Mouse (Mus musculus): ENCODE results near the gene Smbd1.

Gene Smbd1

DNA sequence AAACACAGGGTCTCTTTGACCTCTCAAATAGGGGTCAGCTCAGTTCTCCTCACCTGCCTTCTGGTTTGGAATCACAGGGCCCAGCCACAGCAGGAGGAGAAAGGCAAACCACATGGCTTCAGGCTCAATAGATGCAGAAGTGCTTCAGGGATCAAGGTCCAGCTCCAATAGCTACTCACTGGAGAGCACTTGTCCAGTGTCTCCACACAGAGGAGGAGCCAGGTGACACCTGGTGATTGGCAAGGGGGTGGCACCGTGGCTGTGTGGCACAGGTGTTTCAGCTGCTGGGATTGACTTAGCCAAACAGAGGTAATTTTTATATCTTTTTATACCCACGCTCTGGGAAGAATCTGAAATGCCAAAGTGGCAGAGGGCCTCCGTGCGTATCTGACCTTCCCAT lies at the start of gene Smbd1:
Smbd1 (minus strand) TSS at position 157 of the 400 bp plus-strand sequence.
- DNase-seq (ENCODE audit: low read depth, low spot score), result no peak

GRCm38 (mm10) chr16:32858771-32859636 lies 48.7 kb upstream of the Smbd1 start:
- DNase-seq (ENCODE audit: low read depth, low spot score), result no peak

GRCm38 (mm10) chr16:32858356-32858755 lies 48.1 kb upstream of the Smbd1 start:
- no peak for DNase-seq (ENCODE audit: low read depth, low spot score)

DNA sequence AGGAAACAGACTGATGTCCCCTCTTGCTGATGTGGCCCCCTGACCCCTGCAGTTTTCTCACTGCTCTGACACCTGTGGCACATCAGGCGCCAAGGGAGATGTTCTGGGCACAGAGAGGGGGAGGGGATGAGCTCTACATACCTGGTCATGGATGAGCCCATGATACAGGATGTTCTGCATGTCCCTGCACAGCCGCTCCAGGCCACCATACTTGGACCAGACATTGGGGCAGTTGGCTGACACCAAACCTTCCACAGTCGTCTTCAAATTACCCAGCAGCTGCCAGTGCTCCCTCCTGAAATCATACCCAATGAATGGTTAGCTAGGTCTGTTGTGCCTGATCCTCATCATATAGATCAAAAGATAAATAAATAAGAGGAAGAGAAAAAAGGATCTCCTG lies 46.5 kb upstream of the Smbd1 start:
- no peak for DNase-seq (ENCODE audit: low read depth, low spot score)

DNA sequence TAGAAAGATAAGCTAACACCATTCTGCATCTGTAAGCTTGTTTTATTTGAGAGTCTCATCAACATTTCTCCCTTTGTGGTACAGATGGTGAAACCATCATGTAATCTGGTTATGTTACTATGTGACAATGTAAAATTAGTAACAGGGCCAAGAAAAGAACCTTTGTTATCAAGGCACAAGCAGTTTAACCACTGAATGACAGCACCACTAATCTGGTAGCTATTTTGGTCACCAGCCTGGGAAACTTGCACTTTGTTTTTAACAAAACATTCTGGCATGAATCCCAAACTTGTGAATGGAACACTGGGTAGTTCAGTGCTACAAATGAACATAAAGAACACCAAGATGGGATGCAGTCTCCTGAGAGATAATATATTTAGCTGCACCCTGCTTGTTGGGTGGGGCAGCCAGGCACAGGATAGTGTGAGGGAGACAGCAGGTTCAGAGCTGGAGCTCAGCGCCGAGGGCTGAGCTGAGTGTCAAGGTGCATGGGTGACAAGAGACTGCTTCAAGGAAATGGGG lies 43.8 kb upstream of the Smbd1 start:
- no peak for DNase-seq (ENCODE audit: low read depth, low spot score)

- no peak for DNase-seq (ENCODE audit: low read depth, low spot score)
Observed at GRCm38 (mm10) chr16:32853492-32854049, 43.3 kb upstream of the Smbd1 start.

DNA sequence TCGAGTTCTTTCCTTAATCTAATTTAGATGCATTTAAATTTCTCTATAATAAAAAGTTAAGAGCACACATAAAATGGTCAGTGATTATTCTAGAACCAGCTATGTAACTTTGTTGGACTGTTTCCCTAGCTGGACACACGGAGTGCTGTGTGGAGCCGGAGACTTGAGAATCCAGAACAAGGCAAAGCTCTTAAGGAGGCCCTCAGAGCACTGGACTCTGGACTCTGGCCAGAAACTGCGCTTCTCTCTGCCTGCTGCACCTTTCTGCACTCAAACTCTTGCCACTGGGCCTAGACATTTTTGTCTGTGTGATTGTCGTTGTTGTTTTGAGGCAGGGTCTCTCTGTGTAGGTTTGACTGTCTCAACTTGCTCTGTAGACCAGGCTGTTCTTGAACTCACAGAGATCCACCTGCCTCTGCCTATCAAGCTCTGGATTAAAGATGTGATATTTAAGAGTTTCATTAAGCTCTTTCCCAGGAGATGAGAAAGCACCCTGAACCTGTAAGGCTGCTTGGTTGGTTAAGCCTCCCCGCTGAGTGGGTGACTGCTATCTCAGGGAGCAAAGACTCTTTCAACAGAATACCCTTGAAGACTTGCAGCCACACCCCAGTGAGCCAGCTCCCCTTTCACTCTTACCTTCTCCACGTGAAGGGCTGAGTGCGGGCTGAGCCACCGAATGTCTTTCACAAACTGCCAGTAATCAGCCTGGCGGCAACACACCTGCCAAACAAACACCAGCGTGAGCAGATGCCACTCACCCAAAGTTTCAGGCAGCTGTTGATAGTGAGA lies 39.0 kb upstream of the Smbd1 start:
- DNase-seq (ENCODE audit: low read depth, low spot score), result no peak

GRCm38 (mm10) chr16:32847103-32847502 lies 36.8 kb upstream of the Smbd1 start:
- DNase-seq (ENCODE audit: low read depth, low spot score), result no peak

- DNase-seq (ENCODE audit: low read depth, low spot score), result no peak
Observed at GRCm38 (mm10) chr16:32831501-32831900, 21.2 kb upstream of the Smbd1 start.

DNA sequence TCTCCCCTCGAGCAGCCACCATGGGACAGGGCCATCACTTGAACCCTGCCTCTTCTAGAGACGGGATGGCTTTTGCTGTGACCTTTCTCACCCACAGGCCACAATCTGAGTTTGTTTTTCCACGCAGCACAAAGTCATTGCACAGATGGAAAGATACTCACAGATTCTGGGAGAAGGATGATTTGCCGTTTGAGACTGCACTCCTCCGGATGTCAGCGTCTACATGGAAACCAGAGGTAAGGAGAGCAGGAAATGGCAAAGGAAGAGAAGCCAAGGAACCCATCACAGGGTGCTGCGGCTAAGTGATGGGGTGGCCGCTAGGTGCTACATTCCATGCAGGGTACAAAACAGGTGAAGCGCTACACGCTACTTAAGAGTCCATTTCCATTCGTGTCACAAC lies 18.8 kb upstream of the Smbd1 start:
- no peak for DNase-seq (ENCODE audit: low read depth, low spot score)

- DNase-seq (ENCODE audit: low read depth, low spot score), result no peak
Observed at GRCm38 (mm10) chr16:32826521-32826920, 16.2 kb upstream of the Smbd1 start.

DNA sequence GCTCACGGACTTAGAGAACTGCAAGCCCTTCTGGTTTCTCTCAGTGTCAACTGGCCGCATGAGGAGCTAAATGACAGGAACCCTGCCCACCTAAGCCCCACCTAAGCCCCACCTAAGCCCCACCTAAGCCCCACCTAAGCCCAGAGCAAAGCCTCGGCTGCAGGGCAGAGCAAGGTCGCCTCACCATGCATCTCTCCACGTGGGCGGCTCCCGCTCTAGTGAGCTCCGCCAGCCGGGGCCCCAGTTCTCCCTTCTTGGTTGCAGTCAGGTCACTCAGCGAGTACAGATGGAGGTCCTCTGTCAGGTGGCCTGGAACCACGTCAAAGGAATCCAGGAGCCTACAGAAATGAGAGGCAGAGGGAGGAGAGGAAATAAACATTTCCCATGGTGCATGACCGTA lies 15.1 kb upstream of the Smbd1 start:
- DNase-seq (ENCODE audit: low read depth, low spot score), result no peak

GRCm38 (mm10) chr16:32824061-32824460 lies 13.8 kb upstream of the Smbd1 start:
- no peak for DNase-seq (ENCODE audit: low read depth, low spot score)

GRCm38 (mm10) chr16:32823487-32823886 lies 13.2 kb upstream of the Smbd1 start:
- no peak for DNase-seq (ENCODE audit: low read depth, low spot score)

DNA sequence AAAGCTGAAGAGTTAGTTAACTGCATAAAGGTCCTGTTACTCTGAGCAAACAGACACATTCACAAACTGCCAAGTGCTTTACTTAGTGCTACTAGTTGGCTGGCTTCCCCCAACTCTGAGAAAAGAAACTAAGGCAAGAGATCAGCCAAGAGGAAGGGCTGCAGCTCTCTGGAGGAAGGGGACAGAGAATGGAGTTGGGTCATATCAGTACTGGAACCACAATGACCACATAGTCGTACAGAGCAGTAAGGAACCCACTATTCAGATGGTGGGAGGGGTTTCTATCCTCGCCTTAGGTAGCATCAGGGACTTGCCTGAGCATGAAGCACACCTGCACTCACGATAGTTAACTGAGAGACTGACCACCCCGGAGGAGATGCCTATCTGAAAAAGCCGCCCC lies 12.6 kb upstream of the Smbd1 start:
- DNase-seq (ENCODE audit: low read depth, low spot score), result no peak

- no peak for DNase-seq (ENCODE audit: low read depth, low spot score)
Observed at GRCm38 (mm10) chr16:32822450-32822827, 12.2 kb upstream of the Smbd1 start.

- DNase-seq (ENCODE audit: low read depth, low spot score), result no peak
Observed at GRCm38 (mm10) chr16:32821772-32822449, 11.6 kb upstream of the Smbd1 start.

DNA sequence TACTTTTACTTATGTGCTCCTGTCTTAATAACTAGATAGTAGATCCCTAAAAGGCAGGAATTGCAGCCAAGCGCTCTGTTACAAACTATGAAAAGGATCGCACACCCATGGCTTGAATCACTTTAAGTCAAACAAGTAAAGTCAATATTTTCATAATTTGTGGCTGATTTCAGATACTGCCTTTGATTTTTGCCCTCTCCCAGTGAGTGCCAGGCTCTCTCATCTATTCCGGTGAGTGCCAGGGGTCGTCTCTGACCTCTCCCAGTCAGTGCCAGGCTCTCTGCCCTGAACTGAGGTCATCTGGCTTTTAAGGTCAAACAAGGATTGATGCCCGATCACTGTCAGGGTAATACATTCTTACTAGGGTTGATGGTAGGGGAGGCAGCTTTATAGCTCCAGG lies 8.2 kb upstream of the Smbd1 start:
- DNase-seq (ENCODE audit: low read depth, low spot score), result no peak

GRCm38 (mm10) chr16:32818036-32818435 lies 7.8 kb upstream of the Smbd1 start:
- DNase-seq (ENCODE audit: low read depth, low spot score), result no peak

- DNase-seq (ENCODE audit: low read depth, low spot score), result peak; percentile 70
Observed at GRCm38 (mm10) chr16:32815160-32815605, 4.9 kb upstream of the Smbd1 start.

DNA sequence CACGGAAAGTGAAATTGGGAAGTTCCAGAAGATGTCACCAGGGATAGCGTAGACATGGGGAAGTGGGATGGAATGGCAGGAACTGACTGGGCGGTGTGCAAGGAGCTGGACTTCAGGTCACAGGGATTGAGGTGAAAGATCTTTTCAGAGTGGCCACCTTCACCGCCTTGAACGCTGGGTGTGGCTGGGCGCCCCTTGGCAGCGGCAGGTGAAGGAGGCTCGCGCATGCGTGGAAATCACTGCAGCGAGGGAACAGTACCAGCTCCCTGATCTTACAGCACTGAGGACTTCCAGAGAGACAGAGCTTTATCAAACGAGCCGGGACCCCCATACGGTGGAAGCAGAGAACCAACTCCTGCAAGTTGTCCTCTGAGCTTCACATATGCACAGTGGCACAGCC lies 4.3 kb upstream of the Smbd1 start:
- peak; percentile 23 for DNase-seq (ENCODE audit: low read depth, low spot score)

DNA sequence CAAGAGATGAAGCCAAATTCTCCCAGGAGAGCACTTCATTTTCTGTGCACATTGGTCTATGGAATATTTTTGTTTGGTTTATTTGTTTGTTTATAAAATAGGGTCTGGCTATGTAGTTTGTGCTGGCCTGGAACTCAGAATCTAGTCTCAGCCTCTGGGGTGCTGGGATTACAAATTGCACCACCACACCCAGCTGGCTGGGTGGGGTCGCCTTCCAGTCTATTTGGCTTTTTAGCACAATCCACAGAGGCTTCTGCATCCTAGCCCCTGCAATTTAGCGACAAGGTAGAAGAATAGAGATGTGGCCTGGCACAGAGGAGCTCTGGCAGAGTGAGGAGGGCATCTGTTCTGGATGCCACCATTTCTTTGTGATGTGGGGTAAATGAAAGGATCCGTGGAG lies 3.5 kb upstream of the Smbd1 start:
- no peak for DNase-seq (ENCODE audit: low read depth, low spot score)
